Mouse (Mus musculus) lung, adult 10 weeks (tissue): ENCODE results near the gene Uhrf2. TPM values are rescaled to one million over a fixed set of nuclear protein-coding genes. Genes with fewer than 3 reads are reported as not detected.

Source experiments
- polyA plus RNA-seq: library from polyadenylated mRNA; stranded (reverse); fragments of 350-450 nt; fragmentation: Illumina TruSeq; extraction: RNeasy Lipid Tissue Mini Kit (QIAGEN cat#74804); gene quantifications from one replicate; pipeline ENCODE4 v1.2.3, GENCODE M21; 2014; ENCODE audit warnings: low read depth, low replicate concordance; ENCODE audit not compliant: insufficient read depth

The Uhrf2 gene
- 23.1 TPM for polyA plus RNA-seq

DNA sequence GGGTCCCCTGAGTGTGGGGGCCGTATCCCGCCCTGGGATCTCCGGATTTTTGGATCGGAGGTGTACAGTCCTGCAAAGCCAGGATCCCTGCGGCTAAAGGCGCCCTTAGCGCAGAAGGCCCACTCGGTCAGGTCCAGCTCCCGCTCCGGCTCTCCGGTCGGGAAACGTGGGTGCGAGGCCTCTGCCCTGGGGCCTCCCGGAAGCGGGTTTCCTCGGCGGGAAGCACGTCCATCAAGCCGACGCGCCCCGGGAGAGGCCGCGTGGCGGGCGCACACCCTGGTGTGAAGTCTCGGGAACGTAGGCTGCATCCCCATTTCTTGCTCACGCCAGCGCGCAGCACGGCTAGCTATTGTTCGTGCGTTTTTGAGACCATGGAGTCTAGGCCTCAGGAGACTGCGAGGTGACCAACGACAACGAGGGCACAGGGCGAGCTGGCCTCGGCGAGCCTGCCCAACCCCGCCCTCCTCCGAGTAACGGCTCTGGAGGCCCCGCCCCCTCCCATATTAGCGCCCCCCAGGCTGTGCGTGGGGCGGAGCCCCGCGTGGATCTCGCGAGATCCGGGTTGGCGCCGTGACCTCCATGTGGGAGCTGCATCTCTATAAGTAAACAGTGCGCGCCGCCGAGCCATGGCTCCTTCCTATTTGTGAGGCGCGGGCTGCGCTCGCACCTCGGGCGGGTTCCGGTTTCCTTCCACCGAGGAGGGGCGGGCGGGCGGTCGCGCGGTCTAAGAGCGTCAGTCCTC lies at the start of gene Uhrf2:
TSS of gene Uhrf2 (plus strand) at position 620 of the 742 bp plus-strand sequence.

GRCm38 (mm10) chr19:30003621-30004020 lies 26.7 kb upstream of the Uhrf2 start, which contains the start of gene Trpd52l3:
Gene Trpd52l3 (plus strand): TSS chr19:30003790.

Other genes starting within 250 kb of the Uhrf2 start
- 3.6 TPM for gene 9930021J03Rik, start 224.5 kb upstream of the Uhrf2 start, polyA plus RNA-seq
- gene Ranbp6, start 217.5 kb upstream of the Uhrf2 start, polyA plus RNA-seq: 6.2 TPM
- gene Il33, start 105.4 kb upstream of the Uhrf2 start, polyA plus RNA-seq: 37.5 TPM
- gene Trpd52l3, start 26.7 kb upstream of the Uhrf2 start, polyA plus RNA-seq: not detected
- 0.10 TPM for gene Gldc, start 144.9 kb downstream of the Uhrf2 start, polyA plus RNA-seq
- gene Mbl2, start 202.4 kb downstream of the Uhrf2 start, polyA plus RNA-seq: not detected